In the genomic region with DNA sequence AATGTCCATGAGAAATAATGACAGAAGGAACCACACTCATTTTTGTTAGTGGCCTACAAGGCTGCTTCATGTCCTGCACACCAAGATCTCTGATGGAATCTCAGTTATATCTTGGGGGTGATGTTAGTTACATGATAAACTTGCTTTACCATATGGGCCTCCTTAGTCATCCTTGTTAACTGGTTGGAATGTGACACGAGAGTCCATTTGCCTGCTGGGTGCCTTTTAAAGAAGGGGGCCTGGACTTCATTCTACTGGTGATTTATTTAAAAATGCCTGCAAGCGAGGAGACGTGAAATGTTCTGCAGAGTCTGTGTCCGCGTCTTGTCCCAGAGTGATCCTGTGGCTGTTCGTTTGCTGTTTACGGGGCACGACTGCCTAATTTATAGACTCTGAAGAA, we compare ENCODE assay signal across 10 mouse cellular contexts.
"Had no signal": no experiment of that assay in that cellular context is flagged by ENCODE, and none has a peak within 500 bp of the region (broad histone marks: within the 10 kb centered on the region; RNA-seq: fewer than 3 reads in every experiment).

No protein-coding gene starts in this region.

- H3K4me2 ChIP-seq: intestine, embryonic 15.5 days; limb, embryonic 15.5 days; liver, embryonic 12.5 days; midbrain, embryonic 11.5 days; midbrain, embryonic 15.5 days; neural tube, embryonic 12.5 days had no signal

- H3K36me3 ChIP-seq: intestine, embryonic 15.5 days; limb, embryonic 15.5 days; liver, embryonic 12.5 days; midbrain, embryonic 15.5 days; neural tube, embryonic 12.5 days had no signal

- DNase-seq: kidney, adult 18-20 months; kidney, postnatal 25 days had no signal

- H3K9ac ChIP-seq: intestine, embryonic 15.5 days; limb, embryonic 15.5 days; liver, embryonic 12.5 days; midbrain, embryonic 15.5 days; neural tube, embryonic 12.5 days had no signal

- H3K9me3 ChIP-seq: intestine, embryonic 15.5 days; limb, embryonic 15.5 days; liver, embryonic 12.5 days; midbrain, embryonic 15.5 days; neural tube, embryonic 12.5 days had no signal

- H3K27me3 ChIP-seq: intestine, embryonic 15.5 days; liver, embryonic 12.5 days; midbrain, embryonic 15.5 days; neural tube, embryonic 12.5 days had no signal

- H3K4me1 ChIP-seq: intestine, embryonic 15.5 days; liver, embryonic 12.5 days; midbrain, embryonic 15.5 days had no signal

- H3K27ac ChIP-seq: intestine, embryonic 15.5 days; left cerebral cortex, adult 2 months; limb, embryonic 15.5 days; liver, embryonic 12.5 days; midbrain, embryonic 15.5 days; neural tube, embryonic 12.5 days; stomach, postnatal 0 days had no signal

- H3K4me3 ChIP-seq: intestine, embryonic 15.5 days; left cerebral cortex, adult 2 months; limb, embryonic 15.5 days; liver, embryonic 12.5 days; midbrain, embryonic 15.5 days; neural tube, embryonic 12.5 days had no signal

- ATAC-seq: intestine, embryonic 15.5 days; liver, embryonic 12.5 days; midbrain, embryonic 15.5 days had no signal
